Mouse (Mus musculus): Measurements from ENCODE around the gene Lrrc71.

Gene Lrrc71

GRCm38 (mm10) chr3:87748431-87748830, at the start of gene Lrrc71:
Gene Lrrc71 (minus strand): TSS chr3:87748625.
- in situ Hi-C loops (cut with MboI; ENCODE audit: low sequenced_read_pairs), result no loop called here

- in situ Hi-C loops (cut with MboI; ENCODE audit: low sequenced_read_pairs), result no loop called here
These were observed 48.4 kb upstream of the Lrrc71 start, which contains the start of gene Insrr for GRCm38 (mm10) chr3:87796736-87797334. Gene Insrr (plus strand): TSS chr3:87796951.

- in situ Hi-C loops (cut with MboI; ENCODE audit: low sequenced_read_pairs), result no loop called here
These were observed 47.2 kb upstream of the Lrrc71 start for GRCm38 (mm10) chr3:87795336-87796277.

GRCm38 (mm10) chr3:87794922-87795325, 46.5 kb upstream of the Lrrc71 start, which contains the start of gene Ntrk1:
Gene Ntrk1 (minus strand): TSS chr3:87795162.
- in situ Hi-C loops (cut with MboI; ENCODE audit: low sequenced_read_pairs), result no loop called here

- in situ Hi-C loops (cut with MboI; ENCODE audit: low sequenced_read_pairs), result no loop called here
These were observed 41.3 kb upstream of the Lrrc71 start for GRCm38 (mm10) chr3:87789768-87790167.

GRCm38 (mm10) chr3:87789248-87789647, 40.8 kb upstream of the Lrrc71 start:
- in situ Hi-C loops (cut with MboI; ENCODE audit: low sequenced_read_pairs), result no loop called here

- in situ Hi-C loops (cut with MboI; ENCODE audit: low sequenced_read_pairs), result no loop called here
These were observed 37.3 kb upstream of the Lrrc71 start for GRCm38 (mm10) chr3:87785626-87786214.

GRCm38 (mm10) chr3:87785156-87785555, 36.7 kb upstream of the Lrrc71 start:
- in situ Hi-C loops (cut with MboI; ENCODE audit: low sequenced_read_pairs), result no loop called here

GRCm38 (mm10) chr3:87783282-87784023, 35.0 kb upstream of the Lrrc71 start:
- in situ Hi-C loops (cut with MboI; ENCODE audit: low sequenced_read_pairs), result no loop called here

- in situ Hi-C loops (cut with MboI; ENCODE audit: low sequenced_read_pairs), result no loop called here
These were observed 30.7 kb upstream of the Lrrc71 start for GRCm38 (mm10) chr3:87779086-87779485.

GRCm38 (mm10) chr3:87778283-87778682, 29.9 kb upstream of the Lrrc71 start:
- in situ Hi-C loops (cut with MboI; ENCODE audit: low sequenced_read_pairs), result no loop called here

GRCm38 (mm10) chr3:87771088-87771487, 22.7 kb upstream of the Lrrc71 start:
- in situ Hi-C loops (cut with MboI; ENCODE audit: low sequenced_read_pairs), result no loop called here

GRCm38 (mm10) chr3:87770280-87770679, 21.9 kb upstream of the Lrrc71 start:
- in situ Hi-C loops (cut with MboI; ENCODE audit: low sequenced_read_pairs), result no loop called here

GRCm38 (mm10) chr3:87769506-87769905, 21.1 kb upstream of the Lrrc71 start:
- in situ Hi-C loops (cut with MboI; ENCODE audit: low sequenced_read_pairs), result no loop called here

GRCm38 (mm10) chr3:87768844-87769243, 20.4 kb upstream of the Lrrc71 start:
- in situ Hi-C loops (cut with MboI; ENCODE audit: low sequenced_read_pairs), result no loop called here

- in situ Hi-C loops (cut with MboI; ENCODE audit: low sequenced_read_pairs), result no loop called here
These were observed 20.0 kb upstream of the Lrrc71 start for GRCm38 (mm10) chr3:87768431-87768830.

GRCm38 (mm10) chr3:87767764-87768163, 19.3 kb upstream of the Lrrc71 start:
- in situ Hi-C loops (cut with MboI; ENCODE audit: low sequenced_read_pairs), result no loop called here

GRCm38 (mm10) chr3:87766284-87766667, 17.9 kb upstream of the Lrrc71 start:
- in situ Hi-C loops (cut with MboI; ENCODE audit: low sequenced_read_pairs), result no loop called here

- in situ Hi-C loops (cut with MboI; ENCODE audit: low sequenced_read_pairs), result no loop called here
These were observed 17.3 kb upstream of the Lrrc71 start for GRCm38 (mm10) chr3:87765631-87766283.

GRCm38 (mm10) chr3:87765091-87765490, 16.7 kb upstream of the Lrrc71 start:
- in situ Hi-C loops (cut with MboI; ENCODE audit: low sequenced_read_pairs), result no loop called here

Measured in CH12F3 (cell line).